Mouse (Mus musculus) MEL (cell line): ENCODE results near the gene Agtrap. TPM values are rescaled to one million over a fixed set of nuclear protein-coding genes. Genes with fewer than 3 reads are reported as not detected.

Experiments
- DNase-seq: peaks from one replicate; pipeline ENCODE4 v3.0.0; 2011; ENCODE audit warnings: low read depth, low spot score
- H3K27ac ChIP-seq: 2 replicates; pipeline ENCODE4 v1.5.1; 2012; ENCODE audit warnings: low read depth, mild to moderate bottlenecking, control low read depth, low read length, moderate library complexity; ENCODE audit not compliant: control insufficient read depth
- H3K27me3 ChIP-seq, 2 experiments: fragments of 150-350 bp in 1 of 2; sonication (generic) in 1 of 2; 2 replicates each; pipeline ENCODE4 v1.6.1; 2012; ENCODE audit warnings: low read length in 2 of 2, mild to moderate bottlenecking in 2 of 2, improper control_type of control experiment in 1 of 2, moderate library complexity in 1 of 2; ENCODE audit not compliant: insufficient read depth in 2 of 2, control insufficient read depth in 1 of 2
- H3K36me3 ChIP-seq, 2 experiments: 2 replicates each; pipeline ENCODE4 v1.6.1; 2012 to 2014; ENCODE audit warnings: low read length in 2 of 2, improper control_type of control experiment in 1 of 2, inconsistent platforms in 1 of 2, mild to moderate bottlenecking in 1 of 2; ENCODE audit not compliant: insufficient read depth in 2 of 2, control insufficient read depth in 1 of 2
- H3K4me1 ChIP-seq, 2 experiments: fragments of 150-350 bp in 1 of 2; sonication (generic) in 1 of 2; 2 replicates each; pipeline ENCODE4 v1.6.1; 2012; ENCODE audit warnings: low read length in 2 of 2, improper control_type of control experiment in 1 of 2, mild to moderate bottlenecking in 1 of 2; ENCODE audit not compliant: insufficient read depth in 2 of 2, control insufficient read depth in 1 of 2
- H3K4me3 ChIP-seq, 2 experiments: fragments of 150-350 bp in 1 of 2; sonication (generic) in 1 of 2; 2 replicates each; pipeline ENCODE4 v1.5.1; 2012; ENCODE audit warnings: low read depth in 2 of 2, low read length in 2 of 2, mild to moderate bottlenecking in 2 of 2, moderate library complexity in 2 of 2, control low read depth in 1 of 2, improper control_type of control experiment in 1 of 2; ENCODE audit not compliant: control insufficient read depth in 1 of 2, insufficient read depth in 1 of 2
- H3K79me2 ChIP-seq: 2 replicates; pipeline ENCODE4 v1.6.1; 2012; ENCODE audit warnings: mild to moderate bottlenecking, low read length, moderate library complexity; ENCODE audit not compliant: control insufficient read depth, poor library complexity, insufficient read depth
- H3K9ac ChIP-seq: 2 replicates; pipeline ENCODE4 v1.6.1; 2012; ENCODE audit warnings: low read depth, mild to moderate bottlenecking, control low read depth, low read length, moderate library complexity; ENCODE audit not compliant: control insufficient read depth, poor library complexity, severe bottlenecking
- H3K9me3 ChIP-seq: fragments of 150-350 bp; sonication (generic); replicated peaks from 2 replicates; pipeline ENCODE4 v1.6.1; 2012; ENCODE audit warnings: mild to moderate bottlenecking, low read length, improper control_type of control experiment, moderate library complexity; ENCODE audit not compliant: insufficient read depth
- BHLHE40 ChIP-seq: IDR thresholded peaks from 2 replicates; pipeline ENCODE4 v1.6.1; 2012; ENCODE audit warnings: low read depth, mild to moderate bottlenecking, inconsistent platforms, low read length, improper control_type of control experiment, borderline replicate concordance
- CHD2 ChIP-seq: IDR thresholded peaks from 2 replicates; pipeline ENCODE4 v1.6.1; 2011; ENCODE audit warnings: low read length, improper control_type of control experiment
- CTCF ChIP-seq, 3 experiments: IDR thresholded peaks in 2 of 3; conservative IDR thresholded peaks in 1 of 3; 2 replicates each; pipeline ENCODE4 v1.5.1; 2011 to 2012; ENCODE audit warnings: low read length in 3 of 3, low read depth in 2 of 3, mild to moderate bottlenecking in 2 of 3, improper control_type of control experiment in 1 of 3, inconsistent platforms in 1 of 3, mixed read lengths in 1 of 3, moderate library complexity in 1 of 3; ENCODE audit not compliant: control insufficient read depth in 1 of 3, insufficient read depth in 1 of 3, poor library complexity in 1 of 3, severe bottlenecking in 1 of 3
- E2F4 ChIP-seq: IDR thresholded peaks from 2 replicates; pipeline ENCODE4 v1.6.1; 2011; ENCODE audit warnings: low read depth, low read length, improper control_type of control experiment, borderline replicate concordance
- EP300 ChIP-seq, 2 experiments: IDR thresholded peaks; 2 replicates each; pipeline ENCODE4 v1.6.1; 2011; ENCODE audit warnings: improper control_type of control experiment in 2 of 2, low read length in 2 of 2, low read depth in 1 of 2, mild to moderate bottlenecking in 1 of 2
- ETS1 ChIP-seq: IDR thresholded peaks from 2 replicates; pipeline ENCODE4 v1.6.1; 2012; ENCODE audit warnings: low read depth, mild to moderate bottlenecking, inconsistent platforms, low read length, improper control_type of control experiment, moderate library complexity
- GATA1 ChIP-seq: IDR thresholded peaks from 2 replicates; pipeline ENCODE4 v1.6.1; 2011; ENCODE audit warnings: low read depth, low read length, improper control_type of control experiment
- HCFC1 ChIP-seq: IDR thresholded peaks from 2 replicates; pipeline ENCODE4 v1.6.1; 2012; ENCODE audit warnings: low read depth, mild to moderate bottlenecking, inconsistent platforms, low read length, improper control_type of control experiment, moderate library complexity
- JUND ChIP-seq: IDR thresholded peaks from 2 replicates; pipeline ENCODE4 v1.6.1; 2011; ENCODE audit warnings: low read depth, mild to moderate bottlenecking, improper control_type of control experiment, low read length
- MAFK ChIP-seq: IDR thresholded peaks from 2 replicates; pipeline ENCODE4 v1.6.1; 2011; ENCODE audit warnings: low read depth, mild to moderate bottlenecking, low read length, improper control_type of control experiment, borderline replicate concordance
- MEF2A ChIP-seq: IDR thresholded peaks from 2 replicates; pipeline ENCODE4 v1.6.1; 2014; ENCODE audit warnings: low read depth, mild to moderate bottlenecking, inconsistent platforms, low read length, improper control_type of control experiment; ENCODE audit not compliant: poor library complexity, insufficient replicate concordance, severe bottlenecking; ENCODE audit errors: extremely low read depth
- MYC ChIP-seq: IDR thresholded peaks from 2 replicates; pipeline ENCODE4 v1.6.1; 2011; ENCODE audit warnings: low read depth, mild to moderate bottlenecking, low read length, improper control_type of control experiment, moderate library complexity
- NELFE ChIP-seq: IDR thresholded peaks from 2 replicates; pipeline ENCODE4 v1.6.1; 2011; ENCODE audit warnings: low read depth, low read length, improper control_type of control experiment
- POLR2A ChIP-seq, 2 experiments: IDR thresholded peaks; 2 replicates each; pipeline ENCODE4 v1.6.1; 2011 to 2012; ENCODE audit warnings: low read length in 2 of 2, mild to moderate bottlenecking in 2 of 2, control low read depth in 1 of 2, improper control_type of control experiment in 1 of 2, low read depth in 1 of 2, moderate library complexity in 1 of 2; ENCODE audit not compliant: control insufficient read depth in 1 of 2, insufficient read depth in 1 of 2, poor library complexity in 1 of 2
- POLR2AphosphoS2 ChIP-seq: IDR thresholded peaks from 2 replicates; pipeline ENCODE4 v1.6.1; 2011; ENCODE audit warnings: low read length, improper control_type of control experiment
- POLR2AphosphoS5 ChIP-seq: IDR thresholded peaks from 2 replicates; pipeline ENCODE4 v1.6.1; 2012; ENCODE audit warnings: low read depth, borderline replicate concordance, mild to moderate bottlenecking, inconsistent platforms, low read length, moderate library complexity, mixed read lengths
- RCOR1 ChIP-seq: IDR thresholded peaks from 2 replicates; pipeline ENCODE4 v1.6.1; 2012; ENCODE audit warnings: low read depth, mild to moderate bottlenecking, inconsistent platforms, low read length, improper control_type of control experiment
- SIN3A ChIP-seq: IDR thresholded peaks from 2 replicates; pipeline ENCODE4 v1.6.1; 2012; ENCODE audit warnings: low read length, improper control_type of control experiment, inconsistent platforms
- TAL1 ChIP-seq: IDR thresholded peaks from 2 replicates; pipeline ENCODE4 v1.6.1; 2012; ENCODE audit warnings: mild to moderate bottlenecking, inconsistent platforms, low read length, moderate library complexity, mixed read lengths
- TCF12 ChIP-seq: IDR thresholded peaks from 2 replicates; pipeline ENCODE4 v1.6.1; 2014; ENCODE audit warnings: low read depth, mild to moderate bottlenecking, inconsistent platforms, low read length, improper control_type of control experiment, moderate library complexity
- ZMIZ1 ChIP-seq: IDR thresholded peaks from 2 replicates; pipeline ENCODE4 v1.6.1; 2012; ENCODE audit warnings: low read depth, mild to moderate bottlenecking, inconsistent platforms, low read length, improper control_type of control experiment, moderate library complexity
- ZNF384 ChIP-seq: IDR thresholded peaks from 2 replicates; pipeline ENCODE4 v1.6.1; 2012; ENCODE audit warnings: low read depth, mild to moderate bottlenecking, inconsistent platforms, low read length, improper control_type of control experiment
- polyA plus RNA-seq, 2 experiments: library from polyadenylated mRNA; stranded (reverse) in 1 of 2; unstranded in 1 of 2; fragments of >175 nt in 1 of 2; fragments of >200 nt in 1 of 2; gene quantifications; 2 replicates each; pipeline versions ENCODE4 v1.2.1 to v1.2.4; 2012; ENCODE audit warnings: low replicate concordance in 2 of 2, low read depth in 1 of 2; ENCODE audit not compliant: insufficient read length in 2 of 2, insufficient read depth in 1 of 2, missing spikeins in 1 of 2
- total RNA-seq: library from RNA; depleted of rRNA; stranded (reverse); fragments of 300-350 nt; gene quantifications from 2 replicates; pipeline ENCODE4 v1.2.3, GENCODE M21; 2012

Gene Agtrap
- total and polyA plus RNA-seq, 3 experiments: 5.0 to 16.0 TPM; not detected in 1

DNA sequence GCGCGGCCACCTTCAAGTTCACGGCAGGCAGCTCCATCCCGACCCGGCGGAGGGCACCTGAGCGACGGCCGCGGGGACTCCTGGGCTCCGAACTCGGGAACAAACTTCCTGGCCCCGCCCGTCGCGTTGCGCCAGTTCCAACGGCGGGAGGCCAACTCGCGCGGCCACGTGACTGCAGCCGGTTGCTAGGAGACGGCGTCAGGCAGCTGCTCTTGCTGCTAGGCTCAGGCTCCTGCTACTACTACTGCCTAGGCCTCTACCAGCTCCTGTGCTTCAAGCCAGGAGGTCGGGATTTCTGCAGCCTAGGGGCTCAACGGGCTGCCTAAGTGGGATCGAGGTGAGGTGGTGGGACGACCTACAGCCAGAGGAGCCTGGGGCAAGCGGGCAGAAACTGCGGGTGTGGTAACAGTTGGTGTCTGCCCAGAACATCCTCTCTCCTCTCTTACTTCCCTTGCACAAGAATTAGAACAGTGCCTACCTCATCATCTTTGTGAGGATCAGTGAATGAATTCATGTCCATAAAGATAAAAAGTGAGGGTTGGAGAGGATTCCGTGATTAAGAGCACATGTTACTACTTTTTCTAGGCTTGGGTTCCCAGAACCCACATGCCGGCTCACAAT, at the start of gene Agtrap (continued):
- TF ChIP-seq E2F4 (no peak), JUND (no peak), POLR2AphosphoS2 (no peak), CTCF (IDR thresholded peaks at IDR 0.05 in 2 of 3, conservative IDR thresholded peaks at IDR 0.05 in 1 of 3; ENCODE audit: control insufficient read depth in 1 of 3, insufficient read depth in 1 of 3, low read depth in 2 of 3, low read length in 3 of 3, poor library complexity in 1 of 3, severe bottlenecking in 1 of 3) (no peak)

- H3K79me2 ChIP-seq: no peaks in the 10 kb centered on the region; the same call in 1 of the 2 replicates
- H3K27me3 ChIP-seq: no peaks in the 10 kb centered on the region; a peak in 1 of 4 replicates
- no peak overlapping the region for H3K4me3 ChIP-seq
- H3K9ac ChIP-seq: no peak overlapping the region
- peaks cover 5 to 11% of the 10 kb centered on the region in 2 experiments; a peak in 3 of 4 replicates for H3K4me1 ChIP-seq
- DNase-seq: no peak
- H3K9me3 ChIP-seq: no peaks in the 10 kb centered on the region
- TF ChIP-seq SIN3A (no peak), TAL1 (no peak), GATA1 (no peak), CHD2 (no peak), POLR2AphosphoS5 (no peak), BHLHE40 (no peak), MYC (no peak)
- peaks cover 0 to 7% of the 10 kb centered on the region in 2 experiments; a peak in 2 of 4 replicates for H3K36me3 ChIP-seq
- no peak overlapping the region for H3K27ac ChIP-seq
These were observed 49.7 kb upstream of the Agtrap start for GRCm38 (mm10) chr4:148137503-148137902.

GRCm38 (mm10) chr4:148134988-148135387, 47.2 kb upstream of the Agtrap start:
- Histone ChIP-seq H3K4me3 (no peak overlapping the region), H3K9ac (no peak overlapping the region), H3K4me1 (peaks cover 5 to 11% of the 10 kb centered on the region in 2 experiments; a peak in 3 of 4 replicates), H3K9me3 (no peaks in the 10 kb centered on the region), H3K79me2 (no peaks in the 10 kb centered on the region), H3K27me3 (no peaks in the 10 kb centered on the region; a peak in 1 of 4 replicates), H3K36me3 (peaks cover 0 to 7% of the 10 kb centered on the region in 2 experiments; a peak in 2 of 4 replicates), H3K27ac (no peak overlapping the region)
- TF ChIP-seq MAFK: no peak
- TF ChIP-seq ETS1: peak; percentile 28; the same call in 1 of the 2 replicates
- no peak for TF ChIP-seq NELFE
- no peak for TF ChIP-seq TCF12
- TF ChIP-seq POLR2AphosphoS5: no peak
- TF ChIP-seq MEF2A: no peak
- TF ChIP-seq BHLHE40: no peak
- no peak for TF ChIP-seq E2F4
- TF ChIP-seq GATA1: peak; percentile 60
- no peak for TF ChIP-seq POLR2A (IDR thresholded peaks at IDR 0.05; ENCODE audit: control insufficient read depth in 1 of 2, insufficient read depth in 1 of 2, low read depth in 1 of 2, low read length in 2 of 2, poor library complexity in 1 of 2)
- TF ChIP-seq HCFC1: no peak
- TF ChIP-seq JUND: no peak
- TF ChIP-seq EP300 (IDR thresholded peaks at IDR 0.05; ENCODE audit: low read depth in 1 of 2, low read length in 2 of 2): peak; percentile 36 to 60
- TF ChIP-seq RCOR1: no peak
- TF ChIP-seq ZMIZ1: no peak
- TF ChIP-seq ZNF384: no peak
- no peak for TF ChIP-seq SIN3A
- DNase-seq: peak; percentile 72
